Mouse (Mus musculus) ovary, postnatal 14 days (tissue): ENCODE data around the gene 9530003J23Rik.
"Not testable (repeated sequence)": the region's sequence is repeated elsewhere in the genome, so short reads cannot be mapped to it uniquely, and the experiment has no call there.

Experiments used
- DNase-seq: peaks from one replicate; pipeline ENCODE4 v3.0.0; 2022; ENCODE audit warnings: low spot score

The 9530003J23Rik gene

GRCm38 (mm10) chr10:117225094-117225493 is 13.4 kb downstream of the 9530003J23Rik start:
- no peak for DNase-seq

- DNase-seq: peak; percentile 97
Measured at GRCm38 (mm10) chr10:117224102-117224990, 14.2 kb downstream of the 9530003J23Rik start, which contains the start of gene Yeats4. TSS of gene Yeats4 (minus strand) at chr10:117224507.

- no peak for DNase-seq
Measured at GRCm38 (mm10) chr10:117223758-117224101, 14.8 kb downstream of the 9530003J23Rik start.

DNA sequence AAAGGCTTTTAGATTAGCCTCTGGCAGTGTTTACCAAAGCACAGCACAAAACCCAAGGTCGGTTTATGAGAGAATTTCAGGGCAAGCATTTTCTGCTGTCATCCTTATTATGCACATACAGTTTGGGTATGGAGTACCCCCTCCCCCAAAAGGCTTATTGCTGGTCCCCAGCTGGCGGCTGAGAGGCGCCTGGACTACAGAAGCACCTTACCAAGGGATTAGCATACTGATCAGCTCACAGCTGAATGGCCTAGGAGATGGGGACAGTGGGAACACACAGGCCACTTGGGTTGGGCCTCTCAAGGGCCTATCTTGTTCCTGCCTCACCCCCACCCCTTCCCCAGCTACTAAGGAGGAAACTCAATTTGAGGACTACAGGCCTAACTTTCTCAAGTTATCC is 15.7 kb downstream of the 9530003J23Rik start:
- DNase-seq: no peak

- DNase-seq: no peak
Measured at GRCm38 (mm10) chr10:117218351-117218750, 20.2 kb downstream of the 9530003J23Rik start.

DNA sequence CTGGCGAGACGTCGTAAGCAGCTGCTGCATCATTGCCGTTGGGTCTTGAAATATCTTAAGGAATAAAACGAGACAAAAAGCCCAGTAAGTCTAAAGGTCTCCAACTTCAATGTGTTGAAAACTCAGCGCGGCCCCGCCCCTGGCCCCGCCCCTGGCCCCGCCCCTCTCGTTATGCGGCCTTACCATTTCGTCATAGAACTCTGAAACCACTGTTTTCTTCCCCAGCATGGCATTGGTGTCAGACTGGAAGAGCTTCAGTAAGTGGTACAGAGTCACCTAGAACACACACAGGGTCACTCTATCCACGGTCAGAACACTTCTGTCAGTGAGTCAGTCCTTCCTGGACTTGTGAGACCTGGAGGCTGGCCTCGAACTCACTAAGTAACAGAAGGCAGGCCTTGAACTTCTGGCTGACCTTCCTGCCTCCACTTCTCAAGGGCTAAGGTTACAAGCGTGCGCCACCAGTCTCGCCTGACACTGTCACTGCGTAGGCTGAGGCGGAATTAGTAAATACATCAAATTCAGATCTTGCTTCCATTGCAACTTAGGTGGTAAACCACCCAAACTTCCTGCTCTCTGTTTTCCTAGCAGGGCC is 21.2 kb downstream of the 9530003J23Rik start:
- DNase-seq: no peak

- no peak for DNase-seq
Measured at GRCm38 (mm10) chr10:117216793-117217192, 21.7 kb downstream of the 9530003J23Rik start.

DNA sequence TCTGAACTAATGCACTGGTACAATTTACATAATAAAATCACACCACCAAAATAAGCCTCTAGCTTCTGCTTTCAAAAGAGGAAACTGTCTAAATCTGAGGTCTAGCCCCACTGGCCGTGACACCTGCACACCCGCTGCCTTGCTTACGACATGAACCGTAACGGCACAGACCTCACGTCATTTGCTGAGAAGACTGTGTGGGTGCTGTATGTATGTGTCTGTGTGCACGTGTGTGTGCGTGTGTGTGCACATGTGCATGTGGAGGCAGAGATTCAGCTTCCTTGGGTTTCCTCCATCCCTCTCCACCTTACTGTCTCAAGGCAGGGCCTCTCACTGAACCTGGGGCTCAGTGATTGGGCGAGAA is 22.4 kb downstream of the 9530003J23Rik start:
- no peak for DNase-seq

DNA sequence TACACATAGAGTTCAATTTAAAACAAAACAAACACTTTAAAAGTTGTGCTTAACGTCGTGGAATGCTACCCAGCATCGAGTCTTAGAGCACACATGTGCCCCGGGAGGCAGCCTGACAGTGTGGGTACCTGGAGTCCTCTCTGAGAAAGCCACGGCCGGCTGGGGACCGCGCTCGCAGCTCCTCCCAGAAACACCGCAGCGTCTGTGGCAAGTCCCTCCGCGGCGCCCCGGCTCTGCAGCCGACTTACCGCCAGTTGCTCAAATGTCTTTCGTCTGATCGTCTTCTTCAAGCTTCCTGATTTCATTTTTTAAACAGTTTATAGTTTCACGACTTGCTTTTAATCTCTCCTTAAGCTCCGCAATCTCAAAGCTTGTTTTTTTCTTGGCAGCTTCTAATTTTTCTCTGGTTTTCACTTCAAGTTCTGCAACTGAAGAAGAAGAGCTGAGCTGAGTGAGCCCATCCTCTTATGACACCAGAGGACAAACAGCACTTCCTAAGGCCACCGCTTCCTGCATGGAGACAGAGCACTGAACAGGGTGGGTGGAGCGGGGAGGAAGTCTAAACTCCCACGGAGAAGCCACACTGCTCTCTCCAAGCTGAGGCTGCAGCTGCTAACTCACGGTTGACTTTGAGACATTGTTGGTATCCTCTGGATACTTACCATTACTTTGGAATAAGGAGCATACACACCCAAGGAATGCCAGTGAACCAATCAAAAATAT is 22.9 kb downstream of the 9530003J23Rik start:
- no peak for DNase-seq

- DNase-seq: no peak
Measured at GRCm38 (mm10) chr10:117211023-117211422, 27.5 kb downstream of the 9530003J23Rik start.

DNA sequence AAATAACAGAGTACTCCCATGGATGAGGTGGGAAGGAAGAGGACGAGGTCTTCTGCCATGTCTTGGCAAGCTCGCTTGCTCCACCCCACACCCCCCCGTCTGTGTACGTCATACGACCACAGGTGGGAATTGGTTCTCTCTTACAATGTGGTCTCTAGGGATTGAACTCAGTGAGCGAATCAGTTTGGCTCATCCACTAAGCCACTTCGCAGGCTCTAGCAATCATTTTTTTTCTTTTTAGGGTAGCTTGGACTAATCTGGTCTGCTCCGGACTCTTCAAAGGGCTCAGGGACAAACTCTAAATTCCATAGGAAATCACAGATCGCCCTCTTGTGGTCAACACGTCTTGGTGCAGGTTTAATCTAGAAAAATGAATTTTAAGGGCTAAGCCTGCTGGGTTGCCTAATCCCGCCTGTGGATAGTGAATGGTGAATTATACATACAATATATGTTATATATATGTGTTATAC is 29.0 kb downstream of the 9530003J23Rik start:
- peak; percentile 34 for DNase-seq

DNA sequence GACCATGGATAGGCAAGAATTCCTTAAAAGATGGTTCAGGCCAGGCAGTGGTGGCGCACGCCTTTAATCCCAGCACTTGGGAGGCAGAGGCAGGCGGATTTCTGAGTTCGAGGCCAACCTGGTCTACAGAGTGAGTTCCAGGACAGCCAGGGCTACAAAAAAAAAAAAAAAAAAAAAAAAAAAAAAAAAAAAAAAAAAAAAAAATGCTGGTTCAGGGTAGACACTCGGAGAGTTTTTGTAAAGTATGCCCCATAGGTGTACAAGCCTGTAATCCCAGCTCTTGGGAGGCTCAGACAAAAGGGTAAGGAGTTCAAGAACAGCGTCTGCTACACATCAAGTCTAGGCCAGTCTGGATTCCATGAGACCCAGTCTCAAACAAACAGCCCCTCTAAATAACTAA is 29.7 kb downstream of the 9530003J23Rik start:
- DNase-seq: not testable (repeated sequence)

- DNase-seq: no peak
Measured at GRCm38 (mm10) chr10:117208221-117208620, 30.3 kb downstream of the 9530003J23Rik start.

GRCm38 (mm10) chr10:117206070-117206469 is 32.4 kb downstream of the 9530003J23Rik start:
- no peak for DNase-seq

DNA sequence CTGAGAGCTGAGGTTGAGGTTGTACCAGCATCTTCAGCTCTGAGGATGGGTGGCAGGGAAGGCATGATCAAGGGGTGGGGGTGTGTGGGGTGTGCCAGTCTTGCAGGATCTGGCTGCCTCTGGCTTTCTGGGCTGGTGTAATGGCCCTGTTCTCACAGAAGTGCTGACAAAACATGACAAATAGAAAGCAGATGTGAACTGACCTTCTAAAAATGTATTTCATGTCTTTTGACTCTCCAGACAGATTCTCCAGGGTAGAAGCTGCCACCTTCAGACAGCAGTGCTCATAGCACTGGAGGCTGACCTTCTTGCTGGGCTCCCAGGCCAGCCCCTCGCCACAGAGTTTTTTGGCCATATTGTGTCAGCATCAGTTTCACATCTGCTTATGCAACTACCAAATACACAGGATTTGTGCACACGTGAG is 34.9 kb downstream of the 9530003J23Rik start:
- DNase-seq: no peak

- DNase-seq: no peak
Measured at GRCm38 (mm10) chr10:117202981-117203557, 35.4 kb downstream of the 9530003J23Rik start.

GRCm38 (mm10) chr10:117199701-117200100 is 38.8 kb downstream of the 9530003J23Rik start:
- DNase-seq: no peak

GRCm38 (mm10) chr10:117196696-117197095 is 41.8 kb downstream of the 9530003J23Rik start:
- no peak for DNase-seq

- DNase-seq: no peak
Measured at GRCm38 (mm10) chr10:117195748-117196147, 42.8 kb downstream of the 9530003J23Rik start.

- DNase-seq: no peak
Measured at GRCm38 (mm10) chr10:117195005-117195404, 43.5 kb downstream of the 9530003J23Rik start.

DNA sequence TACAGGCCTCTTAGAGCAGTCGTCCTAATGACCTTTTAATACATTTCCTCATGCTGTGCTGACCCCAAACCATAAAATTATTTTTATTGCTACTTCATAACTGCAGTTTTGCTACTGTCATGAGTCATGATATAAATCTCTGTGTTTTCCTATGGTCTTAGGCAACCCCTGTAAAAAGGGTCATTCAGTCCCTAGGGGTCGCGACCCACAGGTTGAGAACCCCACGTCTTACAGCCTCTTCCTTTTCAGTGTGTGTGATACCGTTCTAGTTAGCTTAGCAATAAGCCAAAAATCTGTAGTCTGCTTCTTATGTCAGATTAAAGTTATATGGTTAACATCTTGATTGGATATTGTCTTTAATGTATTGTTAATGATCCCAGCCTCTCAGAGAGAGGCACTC is 45.1 kb downstream of the 9530003J23Rik start:
- no peak for DNase-seq

DNA sequence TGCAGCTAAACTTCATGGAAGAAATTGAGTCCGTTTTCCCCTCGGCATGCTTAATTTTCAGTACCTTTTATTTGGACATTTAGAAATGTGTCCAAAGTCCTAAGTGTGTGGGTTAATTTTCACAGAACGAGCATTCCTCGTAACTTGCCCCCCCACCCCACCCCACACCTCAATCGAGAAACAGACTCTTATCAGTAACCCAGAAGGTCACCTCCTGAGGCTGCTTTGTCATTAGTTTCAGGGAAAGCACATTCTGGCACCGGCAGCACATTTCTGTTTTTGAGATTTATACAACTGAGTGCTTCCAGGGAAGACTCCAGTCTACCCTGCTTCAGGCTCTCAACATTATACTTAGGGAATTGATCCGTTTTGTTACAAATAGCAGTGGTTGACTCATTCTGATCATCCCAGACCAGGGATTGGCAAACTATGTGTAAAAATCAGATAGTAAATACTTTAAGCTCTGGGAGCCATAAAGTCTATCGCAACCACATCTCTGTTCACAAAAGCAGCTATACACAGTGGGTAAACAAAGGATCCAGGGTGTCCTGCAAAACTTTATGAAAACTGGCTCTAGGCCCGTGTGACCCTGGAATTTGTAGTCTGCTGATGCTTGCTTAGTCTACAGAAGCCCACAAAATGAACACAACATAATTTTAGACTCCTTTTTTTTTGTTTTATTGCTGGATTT is 53.0 kb downstream of the 9530003J23Rik start:
- no peak for DNase-seq
